Mouse (Mus musculus): ENCODE measurements at regions not wholly inside any gene's neighbourhood (a gene's known extent, or its start where the extent isn't known, plus 50 kb on each side); places are given as distances from the start of the nearest gene placed in this dataset.

DNA sequence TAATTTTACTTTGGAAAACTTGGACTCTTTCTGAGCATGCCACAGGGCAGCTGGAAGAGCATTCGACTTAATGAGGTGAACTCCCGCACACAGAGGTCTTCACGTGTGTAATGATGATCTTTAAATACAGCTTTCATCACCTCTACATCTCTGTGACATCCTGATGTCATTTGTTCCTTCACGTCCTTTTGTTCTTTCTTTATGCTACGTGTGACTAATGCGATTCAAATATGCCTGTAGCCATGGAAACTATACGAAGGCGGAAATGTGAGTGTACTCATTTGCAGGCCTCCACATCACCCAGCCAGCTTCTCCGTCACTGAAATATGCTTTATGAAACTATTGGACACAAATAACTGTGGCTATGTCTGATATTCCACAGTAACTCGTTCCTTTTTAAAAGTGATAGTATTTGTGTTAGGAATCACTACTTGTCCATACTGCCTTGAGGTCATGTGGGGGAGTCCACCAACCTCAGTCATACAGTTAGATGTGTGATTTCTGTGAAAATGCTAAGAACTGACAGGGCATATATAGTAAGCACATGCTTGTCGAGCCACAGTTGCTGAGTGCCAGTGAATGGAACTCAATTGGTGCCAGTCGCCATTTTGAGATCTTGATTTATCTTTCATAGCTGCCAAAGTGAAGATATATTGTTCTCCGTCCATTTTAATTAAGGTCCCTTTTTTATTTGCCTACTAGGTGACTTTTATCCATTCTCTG lies 145.9 kb downstream of the Plk2 start:
- no peak for DNase-seq (ENCODE audit: low spot score)

DNA sequence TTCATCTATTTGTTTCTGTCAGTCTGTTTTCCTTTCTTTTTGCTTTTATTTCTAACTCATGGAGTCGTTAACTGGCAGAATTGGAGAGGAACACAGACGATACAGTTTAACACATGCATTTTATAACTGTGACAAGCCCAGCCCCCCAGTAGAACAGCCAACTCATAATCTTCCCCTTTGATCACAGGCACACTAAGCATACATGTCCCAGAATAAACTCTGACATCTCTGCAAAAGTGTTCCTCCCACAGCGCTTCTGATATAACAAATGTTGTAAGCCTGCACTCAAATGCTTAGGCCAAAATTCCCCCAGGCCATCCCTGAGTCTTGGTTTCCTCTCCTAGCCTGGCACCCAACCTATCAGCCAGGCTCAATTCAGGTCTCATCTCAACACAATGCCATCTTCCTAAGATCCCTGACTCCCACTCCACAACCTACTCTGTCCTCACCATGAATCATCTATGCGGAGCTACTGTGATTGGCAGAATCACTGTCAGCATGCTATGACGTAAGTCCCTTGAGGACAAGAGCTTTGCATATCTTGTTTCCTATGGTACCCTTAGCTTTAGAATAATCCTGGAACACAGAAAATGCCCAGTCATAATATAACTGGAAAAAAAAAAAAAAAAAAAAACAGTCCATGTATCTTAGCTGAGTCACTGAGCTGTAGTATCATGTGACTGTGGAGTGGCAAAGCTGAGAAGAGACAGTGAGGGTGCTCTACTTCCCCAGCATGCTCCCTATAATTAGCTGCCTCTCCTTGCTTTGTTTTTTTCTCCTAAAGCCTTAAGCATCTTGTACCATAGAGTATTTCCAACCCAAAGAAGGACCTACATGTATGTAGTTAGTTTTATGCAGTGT lies 146.7 kb downstream of the Plk2 start:
- no peak for DNase-seq (ENCODE audit: low spot score)

DNA sequence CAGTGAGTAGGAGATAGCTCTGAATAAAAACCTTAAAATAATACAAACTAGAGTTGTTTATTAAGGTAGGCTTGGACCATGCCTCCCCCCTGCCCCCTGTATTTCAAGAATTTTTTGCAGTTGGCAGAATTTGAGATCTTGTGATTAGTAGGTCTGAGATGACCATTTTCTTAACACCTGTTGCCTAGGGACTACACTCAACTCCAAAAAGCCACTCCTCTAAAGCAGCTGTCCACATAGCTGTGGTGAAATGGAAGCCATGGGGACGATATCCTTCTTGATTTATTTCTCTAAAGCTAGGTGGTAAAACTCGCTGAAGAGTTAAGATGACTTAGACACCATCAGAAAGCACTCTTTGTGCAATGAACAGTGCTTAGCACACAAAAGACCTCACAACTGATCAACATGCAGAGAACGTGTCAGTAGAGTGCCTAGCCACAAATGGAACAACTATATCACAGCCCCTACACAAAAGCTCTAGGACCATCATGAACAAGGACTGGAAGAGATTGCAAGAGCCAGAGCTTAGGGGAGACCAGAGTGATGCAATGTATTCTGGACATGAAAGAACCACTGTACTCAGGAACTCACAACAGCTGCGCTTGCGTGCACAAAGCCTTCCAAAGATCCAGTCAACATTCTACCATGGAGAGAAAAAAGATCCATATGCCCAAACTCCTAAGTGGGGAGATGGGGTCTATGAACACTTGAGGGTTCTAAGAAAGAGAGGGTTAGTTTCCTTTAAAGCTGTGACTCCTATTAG lies 147.6 kb downstream of the Plk2 start:
- DNase-seq (ENCODE audit: low spot score), result no peak

DNA sequence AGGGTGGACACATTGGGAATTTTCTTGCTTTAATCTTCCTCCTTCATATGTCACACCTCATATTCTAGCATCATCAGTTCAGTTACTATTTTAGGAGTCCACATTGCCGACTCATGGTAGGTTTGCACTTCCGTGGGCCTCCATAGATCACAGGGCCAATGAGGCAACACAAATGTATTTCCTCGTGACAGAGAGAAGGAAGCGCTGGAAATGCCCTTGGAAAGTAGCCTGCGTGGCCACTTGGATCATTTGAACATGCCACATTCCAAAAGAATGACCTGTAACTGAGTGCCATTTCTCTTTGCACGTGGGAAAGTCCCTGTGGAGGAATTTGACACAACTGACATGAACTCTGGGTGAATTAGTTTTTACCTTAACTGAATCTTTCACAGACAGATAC lies 150.6 kb downstream of the Plk2 start:
- DNase-seq (ENCODE audit: low spot score), result no peak

DNA sequence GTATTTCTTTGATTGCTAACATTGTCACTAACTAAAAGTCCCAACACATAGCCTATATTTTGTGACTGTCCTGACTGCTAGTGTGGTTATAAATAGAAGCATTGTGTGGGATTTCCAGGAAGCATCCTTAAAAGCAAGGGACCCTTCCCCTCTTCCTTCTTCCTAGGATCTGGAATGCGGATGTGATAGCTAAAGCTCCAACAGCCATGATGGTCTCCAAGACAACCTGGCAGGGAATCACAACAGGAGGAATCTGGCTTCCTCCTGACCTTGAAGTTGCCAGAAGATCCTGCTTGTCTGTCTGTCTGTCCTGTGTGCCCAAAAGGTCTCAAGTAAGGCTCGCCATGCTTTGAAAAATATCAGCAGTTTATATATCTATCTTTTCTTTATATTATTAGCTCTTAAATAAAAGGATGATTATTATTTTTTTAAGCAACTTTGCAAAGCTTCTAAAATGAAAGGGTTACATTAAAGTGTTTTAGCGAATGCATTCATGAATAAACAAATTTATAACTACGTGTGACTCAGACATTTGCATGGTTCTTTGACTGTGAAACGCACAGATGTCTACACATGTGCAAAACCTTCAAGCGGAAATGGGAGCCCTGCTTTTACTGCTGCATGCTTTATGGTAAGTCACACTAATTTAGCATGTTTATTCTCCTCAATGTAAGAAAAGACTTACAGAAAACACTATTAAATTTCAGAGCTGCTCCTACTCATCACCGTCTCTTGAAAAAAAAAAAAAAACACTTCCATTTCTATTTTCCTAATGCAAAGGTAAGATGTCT lies 160.9 kb downstream of the Plk2 start:
- DNase-seq (ENCODE audit: low spot score), result no peak

DNA sequence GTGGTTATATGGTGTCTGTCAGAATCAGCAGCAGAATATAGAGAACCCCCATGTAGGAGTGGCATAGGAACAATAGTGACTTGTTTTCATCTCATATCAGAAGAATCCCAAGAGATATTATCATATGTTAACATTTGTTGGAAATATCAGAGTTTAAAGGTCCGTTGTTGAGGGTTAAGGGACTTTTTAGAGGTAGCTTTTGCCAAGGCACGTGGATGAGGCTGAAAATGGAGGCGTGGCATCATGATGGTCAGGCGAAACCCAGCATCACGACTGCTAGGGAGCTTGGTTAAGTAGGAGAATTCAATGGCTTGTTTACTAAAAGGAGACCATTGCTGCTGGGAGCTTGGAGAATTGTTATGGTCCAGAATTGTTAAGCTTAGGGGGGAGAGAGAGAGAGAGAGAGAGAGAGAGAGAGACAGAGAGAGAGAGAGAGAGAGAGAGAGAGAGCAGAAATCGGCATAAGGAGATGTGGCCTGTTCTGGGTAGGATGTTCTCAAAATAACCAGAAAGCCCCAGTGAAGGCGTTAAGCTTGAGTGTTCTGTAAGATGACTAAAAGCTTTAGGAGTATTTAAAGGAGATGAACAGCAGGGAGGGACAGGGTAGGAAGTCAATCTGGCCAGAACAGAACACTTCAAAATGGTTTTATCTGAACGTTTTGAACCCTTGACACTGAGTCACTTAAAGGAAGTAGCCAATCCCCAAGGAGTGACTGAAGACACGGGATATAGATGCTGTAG lies 161.7 kb downstream of the Plk2 start:
- DNase-seq (ENCODE audit: low spot score), result no peak

DNA sequence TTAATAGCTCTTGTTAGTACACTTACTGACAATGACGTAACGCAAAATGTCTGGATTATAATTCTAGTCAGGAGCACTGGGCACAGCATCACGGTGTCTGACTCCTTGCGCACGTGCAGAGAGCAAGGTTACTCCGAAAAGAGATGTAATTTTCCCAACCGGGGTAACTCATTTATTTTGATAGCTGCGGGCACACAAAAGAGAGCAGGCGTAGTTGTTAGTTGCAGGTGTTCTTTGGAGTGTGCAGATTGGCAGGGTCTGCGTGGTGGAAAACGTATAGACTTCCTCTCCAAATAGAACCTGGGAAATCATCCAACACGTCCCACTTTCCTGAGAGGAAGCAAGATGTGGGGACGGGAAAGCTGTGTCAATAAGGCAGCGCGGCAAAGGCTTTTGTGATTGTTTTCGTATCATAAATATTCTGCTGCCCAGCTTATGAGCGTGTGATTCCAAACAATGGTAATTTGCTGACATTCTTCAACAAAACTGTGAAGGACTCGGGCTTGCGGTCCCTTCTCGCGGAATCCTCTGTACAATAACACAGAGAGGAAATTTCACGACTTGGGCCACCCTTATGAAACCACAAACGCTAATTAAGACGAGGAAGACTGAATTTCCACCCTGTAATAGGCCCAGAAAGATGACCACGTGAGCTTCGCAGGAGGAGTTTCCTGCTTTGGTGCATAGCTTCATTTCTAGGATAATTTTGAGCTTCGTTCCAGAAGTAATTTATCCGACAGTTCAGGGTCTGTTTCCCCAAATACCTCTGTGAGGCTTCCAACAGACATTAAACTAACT lies 163.3 kb downstream of the Plk2 start:
- peak; percentile 50 for DNase-seq (ENCODE audit: low spot score)

DNA sequence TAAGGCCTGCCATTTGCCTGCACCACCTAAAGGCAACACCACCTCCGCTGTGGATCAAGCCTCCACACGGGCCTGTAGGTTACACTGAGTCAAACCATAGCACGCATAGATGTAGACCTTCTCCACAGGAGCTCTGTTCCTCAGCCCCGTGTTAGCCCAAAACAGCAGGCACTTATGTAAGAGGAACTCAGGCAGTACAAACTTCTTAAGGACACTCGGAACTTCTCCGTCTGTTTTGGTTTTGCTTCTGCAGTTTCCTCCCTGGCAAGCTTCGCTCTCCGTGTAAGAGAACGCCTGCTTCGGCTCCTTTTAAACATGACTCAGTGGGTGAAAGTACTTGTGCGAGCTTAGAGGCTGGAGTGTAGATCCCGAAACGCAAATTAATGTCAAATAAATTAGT lies 165.7 kb downstream of the Plk2 start:
- peak; percentile 46 for DNase-seq (ENCODE audit: low spot score)

DNA sequence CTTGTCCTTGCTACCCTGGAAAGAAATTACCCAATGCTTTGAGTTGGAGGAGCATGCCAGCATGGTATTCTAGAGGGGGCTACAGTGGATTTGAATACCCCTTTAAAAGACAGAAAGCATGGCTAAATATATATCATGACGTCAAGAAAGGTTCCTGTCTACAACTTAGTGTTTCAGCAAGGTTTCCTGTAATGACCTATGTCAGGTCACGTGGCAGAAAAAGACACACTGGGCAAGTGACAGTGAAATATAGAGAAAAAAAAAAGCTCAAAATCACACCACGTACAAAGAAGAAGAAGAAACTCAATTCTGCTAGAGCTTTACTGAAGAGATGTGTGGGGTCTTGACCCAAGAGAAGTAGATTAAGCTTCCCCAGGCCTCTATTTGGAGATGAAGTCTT lies 167.7 kb downstream of the Plk2 start:
- no peak for DNase-seq (ENCODE audit: low spot score)

DNA sequence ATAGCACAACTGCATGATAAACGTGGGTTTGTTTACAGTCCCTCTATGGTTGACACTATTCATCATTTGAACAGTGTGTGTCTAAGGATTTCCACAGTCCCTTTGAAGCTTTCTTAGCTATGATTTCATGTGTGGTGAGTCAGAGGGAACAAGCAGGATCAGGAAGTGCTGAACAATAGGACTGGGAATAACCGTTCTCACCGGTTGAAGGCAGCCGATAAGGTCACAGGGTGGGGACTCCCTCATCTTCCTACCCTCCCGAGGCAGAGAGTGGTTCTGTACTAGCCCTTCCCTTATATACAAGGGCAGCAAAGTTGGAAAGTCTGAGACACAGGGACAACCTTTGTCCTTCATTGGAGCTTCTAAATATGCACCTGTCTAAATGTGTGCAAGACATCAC lies 168.1 kb downstream of the Plk2 start:
- no peak for DNase-seq (ENCODE audit: low spot score)

DNA sequence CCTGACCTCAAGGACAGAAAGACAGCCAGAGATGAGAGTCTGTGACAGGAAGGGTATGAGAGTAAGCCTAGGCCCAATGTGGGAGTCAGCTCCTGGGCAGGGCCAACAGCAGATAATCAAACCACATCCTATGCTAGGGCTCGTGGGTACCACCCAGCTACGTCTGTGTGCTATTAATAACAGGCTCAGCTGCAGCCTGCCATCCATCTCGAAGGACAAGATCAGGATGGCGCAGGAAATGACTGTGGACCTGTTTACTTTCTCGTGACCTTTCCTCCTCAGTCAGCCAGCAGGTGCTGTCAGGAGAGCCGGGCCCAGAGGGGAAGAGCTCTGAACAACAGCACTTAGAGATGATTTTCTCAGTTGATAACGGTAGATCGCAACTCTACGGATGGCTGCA lies 169.1 kb downstream of the Plk2 start:
- DNase-seq (ENCODE audit: low spot score), result no peak

DNA sequence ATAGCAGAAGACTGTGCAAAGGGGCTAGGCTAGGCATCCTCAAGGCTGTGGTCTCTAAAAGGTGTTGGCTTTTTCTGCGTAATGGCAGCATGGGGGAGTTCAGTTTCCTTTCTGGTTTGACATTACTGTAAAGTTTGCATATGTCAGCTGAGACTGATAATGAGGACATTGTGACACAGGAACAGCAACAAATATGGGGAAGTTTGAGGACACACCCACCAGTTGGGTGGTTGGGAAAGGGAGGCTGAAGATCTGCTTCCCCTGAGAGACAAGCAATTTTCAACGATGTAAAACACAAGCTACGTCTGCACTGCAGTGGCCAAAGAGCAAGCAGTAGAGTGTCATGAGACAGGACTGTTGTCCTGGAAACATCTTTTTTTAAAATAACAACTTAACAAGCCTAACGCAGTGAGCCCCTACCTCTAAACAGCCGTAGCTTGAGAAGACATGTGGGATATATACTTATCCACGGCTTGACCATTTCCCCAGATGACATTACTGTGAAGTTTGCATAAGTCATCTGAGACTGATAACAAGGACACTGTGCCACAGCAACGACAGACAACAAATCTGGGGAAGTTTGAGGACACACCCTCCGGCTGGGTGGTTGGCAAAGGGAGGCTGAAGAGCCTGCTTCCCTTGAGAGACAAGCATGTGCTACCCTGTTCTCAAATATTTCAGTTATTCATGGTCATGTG lies 173.8 kb downstream of the Plk2 start:
- no peak for DNase-seq (ENCODE audit: low spot score)

DNA sequence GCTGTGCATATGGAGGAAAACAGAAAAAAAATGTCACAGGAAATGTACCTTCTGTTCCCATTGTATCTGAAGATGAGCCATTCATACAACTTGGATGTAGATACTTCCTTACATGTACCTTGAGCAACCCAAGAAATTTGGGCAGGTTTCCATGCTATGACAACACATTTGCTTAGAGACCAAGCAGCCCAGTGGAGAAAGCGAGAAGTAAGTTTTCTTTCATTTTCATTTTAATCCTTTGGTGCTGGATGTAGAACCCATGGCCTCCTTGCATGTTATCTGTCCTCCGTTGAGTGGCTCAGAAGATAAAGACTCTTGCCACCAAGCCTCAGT lies 174.3 kb downstream of the Plk2 start:
- DNase-seq (ENCODE audit: low spot score), result no peak

DNA sequence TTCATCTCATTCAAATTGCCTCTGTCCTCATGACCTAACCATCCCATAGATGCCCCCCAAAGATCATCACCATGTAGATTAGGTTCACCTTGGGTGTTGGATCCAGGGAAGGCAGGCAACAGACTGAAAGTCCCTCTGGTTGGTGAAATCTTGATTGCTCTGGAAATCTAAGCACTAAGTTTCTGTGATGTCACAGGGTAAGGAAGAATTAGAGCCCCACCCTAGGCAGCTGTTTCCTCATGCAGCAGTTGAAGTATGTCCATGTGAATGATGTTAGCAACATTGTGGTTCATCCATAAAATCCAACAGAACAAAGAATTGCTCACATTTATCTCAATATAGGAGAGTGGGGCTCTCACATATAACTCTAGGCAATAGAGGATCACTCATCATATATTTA lies 175.5 kb downstream of the Plk2 start:
- DNase-seq (ENCODE audit: low spot score), result no peak

DNA sequence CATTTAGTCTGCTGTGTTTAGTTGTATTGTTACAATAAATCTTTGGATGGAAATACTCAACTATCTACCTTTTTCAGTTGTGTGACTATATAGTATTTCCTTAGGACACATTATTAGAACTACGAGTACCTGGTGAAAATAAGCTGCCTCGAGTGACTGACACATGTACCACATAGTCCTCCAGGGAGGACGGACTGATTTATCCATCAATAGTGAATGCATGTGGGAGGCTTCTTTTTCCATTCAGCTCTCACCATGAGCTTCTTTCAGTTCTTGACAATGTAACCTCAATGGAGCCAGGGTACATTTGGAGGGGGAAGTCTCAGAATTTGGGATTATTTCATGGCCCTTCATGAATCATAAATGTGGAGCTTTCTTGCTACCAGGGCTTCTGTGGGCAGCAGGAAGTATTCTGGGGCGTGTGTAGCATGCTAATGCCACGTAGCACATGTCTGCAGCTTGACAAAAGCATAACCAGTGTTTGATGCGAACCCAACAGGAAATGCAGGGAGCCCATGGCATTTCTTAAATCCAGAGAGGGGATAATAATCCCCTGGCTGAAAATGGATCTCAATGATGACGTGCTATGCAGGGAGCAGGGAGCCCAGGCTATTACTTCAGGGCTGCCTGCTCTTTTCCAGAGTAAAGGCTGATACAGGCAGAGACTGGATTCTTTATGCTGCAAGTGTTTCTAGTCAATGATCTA lies 178.7 kb downstream of the Plk2 start:
- no peak for DNase-seq (ENCODE audit: low spot score)

DNA sequence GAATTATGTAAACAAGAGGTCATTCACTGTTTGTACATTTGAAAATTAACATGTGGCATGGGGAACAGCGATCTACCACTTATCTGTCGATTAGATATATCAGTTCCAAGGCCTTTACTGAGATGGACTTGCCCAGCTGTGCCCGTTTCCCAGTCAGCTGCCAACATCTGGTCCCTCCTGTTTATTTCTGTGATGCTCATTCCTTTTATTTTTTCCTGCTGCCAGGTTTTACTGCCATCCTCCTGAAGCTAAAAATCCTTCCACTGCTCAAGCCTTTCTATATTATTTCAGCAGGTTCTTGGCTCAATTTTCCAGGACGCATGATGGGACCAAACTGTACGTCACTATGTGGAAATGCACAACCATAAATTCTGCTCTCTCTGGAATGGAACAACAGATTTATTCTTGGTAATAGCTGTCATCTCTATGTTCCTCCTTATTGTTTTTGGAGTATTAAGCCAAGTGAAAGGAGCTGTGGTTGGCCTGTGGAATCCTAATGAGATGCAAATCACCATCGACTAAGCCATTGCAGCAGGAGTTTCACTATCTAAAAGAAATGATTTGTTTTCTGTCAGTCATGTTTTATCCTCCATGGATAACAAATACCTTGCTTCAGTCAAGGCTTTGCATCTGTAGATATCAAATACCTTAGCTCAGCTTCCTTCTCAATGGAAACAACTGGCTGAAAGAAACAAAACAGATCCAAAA lies 180.1 kb downstream of the Plk2 start:
- no peak for DNase-seq (ENCODE audit: low spot score)

DNA sequence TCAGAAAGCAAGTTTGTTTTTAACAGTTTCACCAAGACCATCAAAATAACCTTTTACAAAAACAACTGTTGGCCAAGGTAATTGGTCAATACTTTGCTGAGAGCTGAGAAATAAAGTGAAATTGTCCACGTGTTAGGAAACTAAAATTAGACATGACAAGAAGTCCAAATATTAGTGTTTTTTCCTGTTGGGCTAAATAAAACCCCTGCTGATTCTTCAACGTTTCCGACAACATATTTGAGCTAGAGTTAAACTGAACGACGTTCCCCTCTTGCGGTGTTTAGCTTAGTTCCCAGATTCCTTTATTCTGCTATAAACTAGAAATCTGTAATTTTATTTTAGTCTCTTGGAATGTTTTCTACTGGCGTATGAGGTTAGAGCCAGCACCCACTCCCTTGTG lies 183.3 kb downstream of the Plk2 start:
- no peak for DNase-seq (ENCODE audit: low spot score)

DNA sequence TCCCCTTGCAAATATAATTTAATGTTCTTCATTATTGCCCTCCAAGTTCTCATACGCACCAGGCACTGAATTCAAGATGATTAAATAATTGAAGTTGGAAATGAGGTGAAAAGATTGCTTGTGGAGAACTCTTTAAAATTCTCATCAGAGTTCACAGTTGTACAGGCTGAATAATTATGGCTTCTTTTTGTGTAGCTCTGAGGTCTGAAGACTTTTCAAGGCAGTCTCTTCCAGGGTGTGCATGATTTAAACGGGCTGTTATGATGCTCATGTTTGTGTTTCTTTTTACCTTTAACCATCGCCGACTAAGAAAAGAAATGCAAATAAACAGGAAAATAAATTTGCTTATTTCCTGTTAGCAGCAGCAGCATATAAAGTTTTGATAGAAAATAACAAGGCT lies 185.3 kb downstream of the Plk2 start:
- DNase-seq (ENCODE audit: low spot score), result no peak

DNA sequence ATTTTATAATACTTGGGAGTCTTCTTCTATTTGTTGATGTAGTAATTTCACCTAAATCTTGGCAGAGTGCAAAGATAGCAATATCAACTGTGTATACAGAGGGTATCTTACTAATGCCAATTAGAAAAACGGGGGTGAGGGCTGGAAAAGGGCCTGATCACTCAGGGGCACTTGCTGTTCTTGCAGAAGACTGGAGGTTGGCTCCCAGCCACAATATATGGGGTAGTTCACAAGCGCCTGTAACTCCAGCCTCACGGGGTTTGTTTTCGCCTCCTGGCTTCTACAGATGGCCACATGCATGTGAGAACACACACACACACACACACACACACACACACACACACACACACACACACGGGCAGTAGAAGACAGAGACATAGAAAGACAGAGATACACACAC lies 185.7 kb downstream of the Plk2 start:
- DNase-seq (ENCODE audit: low spot score), result no peak

Data from layer of hippocampus, adult 11-12 months (tissue).